In the genomic region with DNA sequence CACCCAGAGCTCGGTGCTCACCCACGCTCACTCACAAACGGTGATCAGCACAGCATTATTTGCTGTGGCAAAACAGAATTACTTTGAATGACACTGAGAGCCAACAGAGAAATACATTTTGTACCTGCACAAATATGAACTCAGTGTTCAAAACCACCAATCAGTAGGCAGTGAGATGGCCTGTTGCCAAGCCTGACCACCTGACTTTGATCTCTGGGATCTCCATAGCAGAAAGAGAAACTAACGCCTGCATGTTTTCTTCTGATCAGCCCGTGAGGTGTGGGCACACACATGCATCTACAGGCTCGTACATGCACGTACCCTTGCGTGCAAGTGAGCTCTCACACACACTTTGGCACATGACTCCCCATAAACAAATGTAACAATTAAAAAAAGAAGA, we compare ENCODE assay signal across 28 mouse cellular contexts. TPM values are rescaled to one million over a fixed set of nuclear protein-coding genes. Genes with fewer than 3 reads are reported as not detected.
DNase-seq lines count a peak whose midpoint lies in the region; ATAC-seq and TF ChIP-seq lines count a peak whose summit lies in the region.
"Had no signal": no experiment of that assay in that cellular context is flagged by ENCODE, and none has a peak within 500 bp of the region (broad histone marks: within the 10 kb centered on the region; RNA-seq: fewer than 3 reads in every experiment).

No protein-coding gene starts in this region.

- WGBS in lung, adult 2 months, result 74% methylated on average over 8 of the region's 8 CpGs

- H3K4me3 ChIP-seq in lung, adult 2 months (replicated peaks; ENCODE audit: extremely low read depth, low read depth, low read length), result no peak overlapping the region
- H3K4me3 ChIP-seq: embryonic facial prominence, embryonic 10.5 days; embryonic facial prominence, embryonic 13.5 days; erythroblast, embryonic 14.5 days; forebrain, embryonic 12.5 days; forebrain, embryonic 15.5 days; gastrocnemius, adult 2 months; heart, embryonic 12.5 days; heart, embryonic 15.5 days had no signal

- DNase-seq in lung, adult 2 months, result peak; percentile 23
- DNase-seq in lung, postnatal 4 days, result no peak
- peak; percentile 38 for DNase-seq in CD4-positive helper T cell, adult 2 months (ENCODE audit: low read depth, low spot score)
- DNase-seq in natural killer cell, adult 2 months (ENCODE audit: low spot score in 2 of 2), result peak; percentile 36 to 53
- DNase-seq in left cerebral cortex, adult 9 months (ENCODE audit: low spot score in 2 of 2), result no peak
- DNase-seq: adrenal gland, adult 2 months; adrenal gland, postnatal 14 days; cerebellum, adult 11 months; cerebellum, adult 8-10 months; cerebellum, postnatal 36 days; embryo, embryonic 11 days; gastrocnemius, adult 2 months; gastrocnemius, postnatal 14 days; heart, adult 18-20 months; heart, postnatal 10 days; heart, postnatal 36 days had no signal

- peak; percentile 29 for ATAC-seq in CD4-positive, CD25-positive, alpha-beta regulatory T cell, adult 4 months
- ATAC-seq in frontal cortex, adult (ENCODE audit: low TSS enrichment), result no peak
- ATAC-seq: forebrain, embryonic 15.5 days; hindbrain, postnatal 0 days; inflammation-experienced regulatory T-cells, adult 6 months; Patski had no signal

- no peaks in the 10 kb centered on the region for H3K4me1 ChIP-seq in lung, adult 2 months (ENCODE audit: control insufficient read depth, insufficient read depth, low read length)

- no peak for TF ChIP-seq CTCF in lung, adult 2 months (IDR thresholded peaks at IDR 0.05; ENCODE audit: insufficient read depth, low read length)

- no peak for TF ChIP-seq POLR2A in lung, adult 2 months (IDR thresholded peaks at IDR 0.05; ENCODE audit: borderline replicate concordance, extremely low read depth, low read depth, low read length)

RNA-seq across cellular contexts. Expression of a gene that starts 24.0 kb away (rescaled TPM):
- 34.3 and 43.7 TPM in 2 replicates for polyA plus RNA-seq in lung, adult 2 months (2012; rRNA removed)
- polyA plus RNA-seq in CD4-positive, CD25-positive, alpha-beta regulatory T cell, adult 4 months (2017; shearing (Covaris generic)), result not detected
- polyA plus RNA-seq: inflammation-experienced regulatory T-cells, adult 6 months had no signal

Comparison
In these comparisons a context has a peak if more than half of its experiments do, and no peak if none do; other contexts are left out.
1. DNase-seq: peak in lung, adult 2 months (single experiment), CD4-positive helper T cell, adult 2 months (single experiment) and natural killer cell, adult 2 months (2 of 2); none in lung, postnatal 4 days (0 of 2) and left cerebral cortex, adult 9 months (0 of 2).
2. RNA of a gene that starts 24.0 kb away (polyA plus RNA-seq): 34.3 to 43.7 TPM in lung, adult 2 months; not detected in CD4-positive, CD25-positive, alpha-beta regulatory T cell, adult 4 months; every median in the first group is over 10 times any median in the second.